Mouse (Mus musculus) small intestine, adult 2 months (tissue): ENCODE data around the gene Asphd1.

Experiments
- CTCF ChIP-seq: fragments of 200-500 bp; IDR thresholded peaks from 2 replicates; pipeline ENCODE4 v1.5.1; 2012; ENCODE audit warnings: low read depth, mild to moderate bottlenecking, control low read depth, inconsistent platforms, low read length, moderate library complexity, mixed read lengths; ENCODE audit not compliant: insufficient replicate concordance, insufficient read length; ENCODE audit errors: extremely low read depth
- POLR2A ChIP-seq: fragments of 200-500 bp; IDR thresholded peaks from 2 replicates; pipeline ENCODE4 v1.6.1; 2012; ENCODE audit warnings: low read depth, mild to moderate bottlenecking, control low read depth, inconsistent platforms, low read length, moderate library complexity

GRCm38 (mm10) chr7:126923999-126924398, 25.4 kb downstream of the Asphd1 start:
- TF ChIP-seq CTCF (no peak), POLR2A (no peak)
